Mouse (Mus musculus) lung, adult 2 months (tissue): ENCODE results near the gene Il17rb. TPM values are rescaled to one million over a fixed set of nuclear protein-coding genes. Genes with fewer than 3 reads are reported as not detected.

Source experiments
- DNase-seq: peaks from one replicate; pipeline ENCODE4 v3.0.0; 2022
- H3K4me1 ChIP-seq: fragments of 200-500 bp; 2 replicates; pipeline ENCODE4 v1.6.1; 2011; ENCODE audit warnings: low read length; ENCODE audit not compliant: control insufficient read depth, insufficient read depth
- H3K4me3 ChIP-seq: fragments of 200-500 bp; replicated peaks from 2 replicates; pipeline ENCODE3; 2011; ENCODE audit warnings: low read depth, mild to moderate bottlenecking, control low read depth, low read length; ENCODE audit errors: extremely low read depth
- CTCF ChIP-seq: fragments of 200-500 bp; IDR thresholded peaks from 2 replicates; pipeline ENCODE4 v1.5.1; 2011; ENCODE audit warnings: mild to moderate bottlenecking, low read length, control low read depth; ENCODE audit not compliant: insufficient read depth
- POLR2A ChIP-seq: fragments of 200-500 bp; IDR thresholded peaks from 2 replicates; pipeline ENCODE4 v1.6.1; 2011; ENCODE audit warnings: low read depth, mild to moderate bottlenecking, control low read depth, low read length, borderline replicate concordance; ENCODE audit errors: extremely low read depth
- WGBS: fragments of 180-500 bp; shearing (Covaris S2); methylation state at CpG from one replicate; pipeline ENCODE4 v1.1.7; 2018; 5-methylcytosine and 5-hydroxymethylcytosine counted together
- polyA plus RNA-seq: library from polyadenylated mRNA; depleted of rRNA; stranded (reverse); fragments of >200 nt; gene quantifications from 2 replicates; pipeline ENCODE4 v1.2.3, GENCODE M21; 2012

Gene Il17rb
- polyA plus RNA-seq, 1 experiment, result 0.64 TPM

- no peak for DNase-seq
- no peak for TF ChIP-seq CTCF
- no peak for TF ChIP-seq POLR2A
- Histone ChIP-seq H3K4me1 (no peaks in the 10 kb centered on the region), H3K4me3 (no peak overlapping the region)
- WGBS, result 82% methylated on average over 8 of the region's 8 CpGs
Observed at GRCm38 (mm10) chr14:30017794-30018462, 9.2 kb upstream of the Il17rb start.

GRCm38 (mm10) chr14:30016666-30017065 is 8.0 kb upstream of the Il17rb start:
- DNase-seq, result no peak
- Histone ChIP-seq H3K4me1 (no peaks in the 10 kb centered on the region), H3K4me3 (no peak overlapping the region)
- WGBS, result 76% methylated on average over 5 of the region's 5 CpGs
- TF ChIP-seq CTCF, result no peak
- no peak for TF ChIP-seq POLR2A

- no peak for TF ChIP-seq CTCF
- TF ChIP-seq POLR2A, result no peak
- DNase-seq, result no peak
- H3K4me3 ChIP-seq, result no peak overlapping the region
- 69% methylated on average over 1 of the region's 1 CpGs for WGBS
- peaks cover under 1% of the 10 kb centered on the region; the same call in 1 of the 2 replicates for H3K4me1 ChIP-seq
Observed at GRCm38 (mm10) chr14:30015008-30015407, 6.3 kb upstream of the Il17rb start.

- TF ChIP-seq CTCF, result no peak
- TF ChIP-seq POLR2A, result no peak
- no peak overlapping the region for H3K4me3 ChIP-seq
- 57% methylated on average over 10 of the region's 10 CpGs for WGBS
- no peak for DNase-seq
- peaks cover 3% of the 10 kb centered on the region for H3K4me1 ChIP-seq
Observed at GRCm38 (mm10) chr14:30014487-30014886, 5.8 kb upstream of the Il17rb start.

GRCm38 (mm10) chr14:30011886-30012560 is 3.3 kb upstream of the Il17rb start:
- peaks cover 3% of the 10 kb centered on the region for H3K4me1 ChIP-seq
- TF ChIP-seq CTCF, result no peak
- TF ChIP-seq POLR2A, result no peak
- no peak overlapping the region for H3K4me3 ChIP-seq
- no peak for DNase-seq
- WGBS, result 69% methylated on average over 10 of the region's 10 CpGs

GRCm38 (mm10) chr14:30009864-30010560 is 1.3 kb upstream of the Il17rb start:
- Histone ChIP-seq H3K4me3 (no peak overlapping the region), H3K4me1 (peaks cover 3% of the 10 kb centered on the region)
- WGBS, result 27% methylated on average over 10 of the region's 10 CpGs
- TF ChIP-seq CTCF, result no peak
- TF ChIP-seq POLR2A, result no peak
- DNase-seq, result peak; percentile 51

GRCm38 (mm10) chr14:29999475-29999811 is 9.3 kb downstream of the Il17rb start:
- Histone ChIP-seq H3K4me1 (peaks cover 2% of the 10 kb centered on the region; the same call in 1 of the 2 replicates), H3K4me3 (no peak overlapping the region)
- DNase-seq, result no peak
- WGBS, result 65% methylated on average over 3 of the region's 3 CpGs
- TF ChIP-seq POLR2A (no peak), CTCF (no peak)

- 75% methylated on average over 13 of the region's 13 CpGs for WGBS
- peaks cover 2% of the 10 kb centered on the region; the same call in 1 of the 2 replicates for H3K4me1 ChIP-seq
- no peak overlapping the region for H3K4me3 ChIP-seq
- TF ChIP-seq CTCF (no peak), POLR2A (no peak)
- no peak for DNase-seq
Observed at GRCm38 (mm10) chr14:29998747-29999474, 9.8 kb downstream of the Il17rb start.

- TF ChIP-seq POLR2A (no peak), CTCF (no peak)
- peaks cover 2% of the 10 kb centered on the region; the same call in 1 of the 2 replicates for H3K4me1 ChIP-seq
- no peak overlapping the region for H3K4me3 ChIP-seq
- no peak for DNase-seq
Observed at GRCm38 (mm10) chr14:29997345-29997744, 11.4 kb downstream of the Il17rb start.
